Mouse (Mus musculus): Measurements from ENCODE around the gene Gse1. TPM values are rescaled to one million over a fixed set of nuclear protein-coding genes. Genes with fewer than 3 reads are reported as not detected.

The Gse1 gene
- total RNA-seq, 2 experiments from 2014 or later, result 146 to 158 TPM

GRCm38 (mm10) chr8:120497503-120497946 lies 269.3 kb downstream of the Gse1 start:
- Histone ChIP-seq H3K4me3 (no peak overlapping the region), H3K27ac (peak overlapping the region; percentile 86)
- no peak for TF ChIP-seq CTCF (conservative IDR thresholded peaks at IDR 0.05)
- no peak for DNase-seq (ENCODE audit: low spot score in 2 of 2)

GRCm38 (mm10) chr8:120498349-120498831 lies 270.1 kb downstream of the Gse1 start:
- peak overlapping the region; percentile 86 for H3K27ac ChIP-seq
- no peak for TF ChIP-seq CTCF (conservative IDR thresholded peaks at IDR 0.05)
- H3K4me3 ChIP-seq, result peak overlapping the region; percentile 20; the same call in 1 of the 2 replicates
- DNase-seq (ENCODE audit: low spot score in 2 of 2), result no peak

GRCm38 (mm10) chr8:120498926-120499605 lies 270.8 kb downstream of the Gse1 start:
- DNase-seq (ENCODE audit: low spot score in 2 of 2), result peak in 1 of 2 experiments; percentile 63

GRCm38 (mm10) chr8:120500701-120501261 lies 272.5 kb downstream of the Gse1 start:
- H3K4me3 ChIP-seq, result no peak overlapping the region
- TF ChIP-seq CTCF (conservative IDR thresholded peaks at IDR 0.05), result no peak
- no peak for DNase-seq (ENCODE audit: low spot score in 2 of 2)
- H3K27ac ChIP-seq, result no peak overlapping the region; the same call in 1 of the 2 replicates

More at GRCm38 (mm10) chr8:120498926-120499605, 270.8 kb downstream of the Gse1 start:
- TF ChIP-seq CTCF (conservative IDR thresholded peaks at IDR 0.05), result no peak
- H3K27ac ChIP-seq, result peak overlapping the region; percentile 86
- peak overlapping the region; percentile 20; the same call in 1 of the 2 replicates for H3K4me3 ChIP-seq

- no peak overlapping the region for H3K27ac ChIP-seq
- no peak for DNase-seq (ENCODE audit: low spot score in 2 of 2)
- no peak for TF ChIP-seq CTCF (conservative IDR thresholded peaks at IDR 0.05)
- H3K4me3 ChIP-seq, result no peak overlapping the region
Measured at GRCm38 (mm10) chr8:120501426-120501825, 273.2 kb downstream of the Gse1 start.

- no peak for DNase-seq (ENCODE audit: low spot score in 2 of 2)
- Histone ChIP-seq H3K27ac (no peak overlapping the region), H3K4me3 (no peak overlapping the region)
- TF ChIP-seq CTCF (conservative IDR thresholded peaks at IDR 0.05), result no peak
Measured at GRCm38 (mm10) chr8:120502428-120502827, 274.2 kb downstream of the Gse1 start.

GRCm38 (mm10) chr8:120504251-120505081 lies 276.2 kb downstream of the Gse1 start:
- Histone ChIP-seq H3K4me3 (peak overlapping the region; percentile 43), H3K27ac (peak overlapping the region; percentile 80)
- DNase-seq (ENCODE audit: low spot score in 2 of 2), result peak in 1 of 2 experiments; percentile 56
- no peak for TF ChIP-seq CTCF (conservative IDR thresholded peaks at IDR 0.05)

GRCm38 (mm10) chr8:120505082-120505511 lies 276.8 kb downstream of the Gse1 start:
- Histone ChIP-seq H3K4me3 (peak overlapping the region; percentile 43), H3K27ac (peak overlapping the region; percentile 80)
- TF ChIP-seq CTCF (conservative IDR thresholded peaks at IDR 0.05), result no peak
- DNase-seq (ENCODE audit: low spot score in 2 of 2), result no peak

GRCm38 (mm10) chr8:120505619-120506310 lies 277.5 kb downstream of the Gse1 start:
- peak overlapping the region; percentile 43 for H3K4me3 ChIP-seq
- no peak for TF ChIP-seq CTCF (conservative IDR thresholded peaks at IDR 0.05)
- H3K27ac ChIP-seq, result peak overlapping the region; percentile 80
- no peak for DNase-seq (ENCODE audit: low spot score in 2 of 2)

- H3K4me3 ChIP-seq, result no peak overlapping the region
- DNase-seq (ENCODE audit: low spot score in 2 of 2), result no peak
- TF ChIP-seq CTCF (conservative IDR thresholded peaks at IDR 0.05), result peak; percentile 45
- H3K27ac ChIP-seq, result no peak overlapping the region
Measured at GRCm38 (mm10) chr8:120506562-120506961, 278.3 kb downstream of the Gse1 start.

GRCm38 (mm10) chr8:120507290-120507689 lies 279.0 kb downstream of the Gse1 start:
- H3K4me3 ChIP-seq, result no peak overlapping the region
- TF ChIP-seq CTCF (conservative IDR thresholded peaks at IDR 0.05), result no peak
- no peak overlapping the region for H3K27ac ChIP-seq
- no peak for DNase-seq (ENCODE audit: low spot score in 2 of 2)
